Mouse (Mus musculus): ENCODE measurements at regions not wholly inside any gene's neighbourhood (a gene's known extent, or its start where the extent isn't known, plus 50 kb on each side); places are given as distances from the start of the nearest gene placed in this dataset.

- DNase-seq, result no peak
These were observed 72.0 kb upstream of the Col5a2 start for GRCm38 (mm10) chr1:45575131-45575530.

- DNase-seq, result no peak
These were observed 77.4 kb upstream of the Col5a2 start for GRCm38 (mm10) chr1:45580466-45580865.

- peak; percentile 28 to 41 for DNase-seq
These were observed 84.4 kb upstream of the Col5a2 start for GRCm38 (mm10) chr1:45587351-45588025.

- DNase-seq, result no peak
These were observed 94.2 kb upstream of the Col5a2 start for GRCm38 (mm10) chr1:45597316-45597715.

GRCm38 (mm10) chr1:45599421-45599820 is 96.3 kb upstream of the Col5a2 start:
- DNase-seq, result no peak

- DNase-seq, result no peak
These were observed 96.9 kb upstream of the Col5a2 start for GRCm38 (mm10) chr1:45600011-45600410.

- no peak for DNase-seq
These were observed 102.5 kb upstream of the Col5a2 start for GRCm38 (mm10) chr1:45605571-45605970.

- no peak for DNase-seq
These were observed 105.2 kb upstream of the Col5a2 start for GRCm38 (mm10) chr1:45608316-45608715.

- DNase-seq, result no peak
These were observed 115.9 kb upstream of the Col5a2 start for GRCm38 (mm10) chr1:45619008-45619407.

GRCm38 (mm10) chr1:45625921-45626320 is 122.8 kb upstream of the Col5a2 start:
- DNase-seq, result peak in 1 of 2 experiments; percentile 7

GRCm38 (mm10) chr1:45626733-45627132 is 123.7 kb upstream of the Col5a2 start:
- no peak for DNase-seq

GRCm38 (mm10) chr1:45627840-45628239 is 124.8 kb upstream of the Col5a2 start:
- DNase-seq, result peak; percentile 33 to 56

GRCm38 (mm10) chr1:45647301-45647700 is 144.2 kb upstream of the Col5a2 start:
- no peak for DNase-seq

- no peak for DNase-seq
These were observed 141.7 kb upstream of the Wdr75 start for GRCm38 (mm10) chr1:45653248-45653647.

- no peak for DNase-seq
These were observed 131.0 kb upstream of the Wdr75 start for GRCm38 (mm10) chr1:45663882-45664520.

GRCm38 (mm10) chr1:45672443-45673156 is 122.4 kb upstream of the Wdr75 start:
- peak; percentile 75 to 83 for DNase-seq

GRCm38 (mm10) chr1:45675771-45676439 is 119.1 kb upstream of the Wdr75 start:
- DNase-seq, result no peak

GRCm38 (mm10) chr1:45679964-45680709 is 114.8 kb upstream of the Wdr75 start:
- no peak for DNase-seq

- DNase-seq, result no peak
These were observed 94.1 kb upstream of the Wdr75 start for GRCm38 (mm10) chr1:45700893-45701292.

GRCm38 (mm10) chr1:45701516-45701915 is 93.5 kb upstream of the Wdr75 start:
- no peak for DNase-seq

- DNase-seq, result no peak
These were observed 71.6 kb upstream of the Wdr75 start for GRCm38 (mm10) chr1:45723369-45723768.

GRCm38 (mm10) chr1:45732958-45733357 is 62.0 kb upstream of the Wdr75 start:
- DNase-seq, result no peak

GRCm38 (mm10) chr1:45745136-45745535 is 49.8 kb upstream of the Wdr75 start:
- no peak for DNase-seq

Data from lung, postnatal 4 days (tissue).